Mouse (Mus musculus): Measurements from ENCODE around the gene Ostf1.
"Not testable (repeated sequence)": the region's sequence is repeated elsewhere in the genome, so short reads cannot be mapped to it uniquely, and the experiment has no call there.

Gene Ostf1

DNA sequence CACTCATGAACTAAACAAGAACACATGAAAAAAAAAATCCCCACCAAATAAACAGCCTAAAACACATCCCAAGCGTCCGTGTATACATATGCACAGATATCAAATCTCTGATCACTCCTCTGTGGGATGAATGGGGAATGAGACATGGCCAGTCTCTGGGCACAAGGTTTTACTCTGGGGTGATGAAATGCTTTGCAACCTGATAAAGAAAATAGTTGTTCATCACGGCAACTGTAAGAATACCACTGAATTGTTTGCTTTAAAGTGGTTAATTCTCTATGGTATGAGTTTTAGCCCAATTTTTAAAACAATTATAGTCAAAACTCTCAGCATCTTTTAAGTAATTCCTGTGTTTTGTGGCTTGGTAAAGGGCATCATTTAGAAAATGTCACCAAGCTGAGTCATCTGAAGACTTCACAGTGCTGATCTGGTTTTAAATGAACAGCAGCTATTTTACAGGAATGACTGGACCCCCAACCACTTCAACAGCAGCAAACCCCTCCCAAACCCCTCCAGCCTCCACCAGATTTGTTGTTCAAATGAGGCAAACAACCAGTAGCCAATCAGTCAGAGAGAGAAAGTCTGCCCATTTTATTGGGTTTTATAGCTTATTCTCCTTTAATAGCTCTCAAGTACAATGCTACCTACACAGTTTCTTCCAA is 33.2 kb downstream of the Ostf1 start:
- no peak for DNase-seq (ENCODE audit: low spot score in 2 of 2)

DNA sequence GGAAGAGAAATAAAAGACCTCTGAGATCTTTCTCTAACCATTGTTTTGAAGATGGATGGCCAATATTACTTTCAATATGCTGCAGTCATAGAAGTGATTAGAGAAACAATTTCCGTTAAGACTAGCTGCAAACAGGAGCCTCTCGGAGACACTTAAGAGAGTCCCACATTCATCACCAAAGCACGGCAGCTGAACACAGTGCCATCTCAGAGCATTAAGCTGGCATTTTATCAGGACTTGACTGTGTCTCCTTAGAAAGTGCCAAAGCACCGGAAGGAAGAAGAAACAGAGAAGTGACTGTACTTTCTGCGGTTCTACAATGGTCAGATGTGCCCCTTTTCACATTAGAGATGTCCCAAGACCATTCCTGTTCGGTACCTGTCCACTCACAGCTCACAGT is 33.9 kb downstream of the Ostf1 start:
- DNase-seq (ENCODE audit: low spot score in 2 of 2), result no peak

DNA sequence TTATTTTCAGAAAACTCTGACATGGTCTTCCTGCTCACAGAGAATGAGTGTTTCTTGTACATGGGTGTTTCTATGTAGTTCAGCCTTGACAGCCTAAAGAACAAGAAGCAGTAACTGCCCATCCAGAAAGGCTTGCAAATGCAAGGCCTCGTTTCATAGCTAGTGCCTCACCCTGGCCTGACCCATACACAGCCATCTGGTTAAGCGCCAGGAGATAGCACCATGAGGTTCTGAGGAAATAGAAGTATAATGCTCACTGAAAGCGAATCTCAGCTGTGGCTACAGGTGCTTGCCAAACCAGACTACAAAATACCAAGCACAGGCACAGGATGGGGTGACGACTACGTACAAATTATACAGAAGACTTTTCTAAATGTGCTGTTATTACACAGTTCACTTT is 34.7 kb downstream of the Ostf1 start:
- no peak for DNase-seq (ENCODE audit: low spot score in 2 of 2)

DNA sequence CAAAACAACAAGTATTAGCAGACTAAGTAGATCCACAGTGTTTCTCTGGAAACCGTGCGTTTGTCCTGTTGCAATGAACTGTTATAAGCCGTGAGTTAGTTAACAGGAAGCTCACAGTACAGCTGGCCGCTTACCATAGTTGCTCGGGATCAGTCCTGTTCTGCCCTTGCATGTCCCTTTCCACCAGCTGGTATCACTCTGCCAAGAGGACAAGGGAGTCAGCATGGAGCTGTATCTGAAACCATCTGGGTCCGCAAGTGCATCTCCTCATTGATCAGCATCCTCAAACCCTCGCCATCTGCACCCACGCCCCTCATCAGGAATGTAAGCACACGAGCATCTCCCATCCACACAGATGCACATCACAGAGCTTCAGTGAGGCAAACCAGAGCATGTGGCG is 37.9 kb downstream of the Ostf1 start:
- no peak for DNase-seq (ENCODE audit: low spot score in 2 of 2)

DNA sequence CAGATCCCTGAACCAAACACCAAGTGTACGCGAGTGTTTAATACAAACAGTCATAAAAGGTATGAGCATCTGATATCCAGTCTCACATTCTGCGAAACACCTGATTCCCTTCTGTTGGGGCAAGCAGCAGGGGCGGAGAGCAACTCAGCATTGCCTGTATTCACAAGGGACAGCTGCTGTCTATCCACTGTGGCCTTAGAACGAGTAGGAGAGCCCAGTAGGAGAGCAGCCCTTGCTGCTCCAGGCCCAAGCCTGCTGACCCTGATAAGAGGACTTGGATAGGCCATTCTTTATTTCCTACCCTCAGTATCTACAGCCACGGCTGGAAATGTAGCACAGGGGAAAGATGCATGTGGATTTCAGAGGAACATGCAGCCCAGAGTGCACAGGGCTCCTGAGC is 38.7 kb downstream of the Ostf1 start:
- DNase-seq (ENCODE audit: low spot score in 2 of 2), result no peak

DNA sequence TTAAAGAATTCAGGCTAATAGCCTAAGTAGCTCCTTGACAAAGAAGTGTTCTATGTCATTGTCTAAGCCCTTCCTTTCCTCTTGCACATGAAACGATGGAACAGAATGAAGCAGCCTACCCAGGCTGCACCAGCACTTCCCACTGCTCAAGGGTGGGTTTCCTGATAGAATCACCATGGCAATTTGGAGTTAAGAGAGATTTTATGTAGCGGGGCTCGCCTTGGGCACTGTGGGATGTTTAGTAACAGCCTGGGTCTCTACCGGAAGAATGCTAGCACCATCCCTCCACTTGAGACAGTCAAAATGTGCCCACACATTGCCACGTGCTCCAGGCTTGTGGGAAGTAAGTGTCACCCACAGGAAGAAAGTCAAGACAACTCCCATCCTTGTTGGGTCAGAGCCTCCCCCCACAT is 40.7 kb downstream of the Ostf1 start:
- DNase-seq (ENCODE audit: low spot score in 2 of 2), result no peak

DNA sequence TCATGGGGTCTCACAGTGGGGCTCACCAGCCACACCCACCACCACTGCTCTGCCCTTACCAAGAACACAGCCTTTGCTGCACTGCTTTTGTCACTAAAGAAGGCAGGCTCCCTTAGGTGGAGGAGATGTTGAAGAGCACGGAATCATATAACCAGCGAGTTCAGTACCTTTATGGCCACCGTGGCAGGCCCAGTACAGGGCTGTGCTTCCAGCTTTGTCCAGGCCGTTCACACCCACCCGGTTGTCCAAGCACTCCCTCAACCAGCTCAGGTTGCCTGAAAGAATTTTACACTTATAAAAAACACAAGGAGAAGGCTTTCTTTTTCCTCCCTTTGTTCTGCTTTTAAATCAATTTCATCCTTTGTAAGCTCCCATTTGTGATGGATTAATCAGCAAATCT is 41.4 kb downstream of the Ostf1 start:
- DNase-seq (ENCODE audit: low spot score in 2 of 2), result no peak

DNA sequence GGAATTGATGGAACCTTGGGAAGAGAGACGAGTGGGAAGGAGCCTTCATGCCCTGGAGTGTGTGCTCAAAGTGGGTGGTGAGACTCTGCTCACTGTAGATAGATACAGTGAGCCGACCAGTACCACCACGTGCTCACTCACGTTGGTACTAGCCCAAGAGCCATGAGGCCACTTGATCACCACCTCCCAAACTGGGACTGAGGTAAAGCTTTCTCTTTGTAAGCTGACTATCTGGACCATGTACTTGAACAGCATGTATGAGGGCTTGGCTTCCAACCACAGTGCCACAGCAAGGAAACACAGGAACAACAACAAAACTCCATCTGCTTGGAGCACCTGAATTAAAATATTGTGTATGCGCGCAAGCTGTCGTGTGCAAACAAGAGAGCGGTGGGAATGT is 42.3 kb downstream of the Ostf1 start:
- no peak for DNase-seq (ENCODE audit: low spot score in 2 of 2)

DNA sequence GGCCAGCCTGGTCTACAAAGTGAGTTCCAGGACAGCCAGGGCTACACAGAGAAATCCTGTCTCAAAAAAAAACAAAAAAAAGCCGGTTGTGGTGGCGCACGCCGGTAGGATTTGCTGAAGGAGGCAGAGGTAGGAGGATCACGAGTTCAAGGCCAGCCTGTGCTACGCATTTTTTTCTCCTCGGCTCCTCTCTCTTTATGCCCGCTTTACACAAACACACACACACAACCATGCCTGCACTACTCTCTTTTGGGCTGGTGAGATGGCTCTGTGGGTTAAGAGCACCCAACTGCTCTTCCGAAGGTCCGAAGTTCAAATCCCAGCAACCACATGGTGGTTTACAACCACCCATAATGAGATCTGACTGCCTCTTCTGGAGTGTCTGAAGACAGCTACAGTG is 42.8 kb downstream of the Ostf1 start:
- DNase-seq (ENCODE audit: low spot score in 2 of 2), result not testable (repeated sequence)

DNA sequence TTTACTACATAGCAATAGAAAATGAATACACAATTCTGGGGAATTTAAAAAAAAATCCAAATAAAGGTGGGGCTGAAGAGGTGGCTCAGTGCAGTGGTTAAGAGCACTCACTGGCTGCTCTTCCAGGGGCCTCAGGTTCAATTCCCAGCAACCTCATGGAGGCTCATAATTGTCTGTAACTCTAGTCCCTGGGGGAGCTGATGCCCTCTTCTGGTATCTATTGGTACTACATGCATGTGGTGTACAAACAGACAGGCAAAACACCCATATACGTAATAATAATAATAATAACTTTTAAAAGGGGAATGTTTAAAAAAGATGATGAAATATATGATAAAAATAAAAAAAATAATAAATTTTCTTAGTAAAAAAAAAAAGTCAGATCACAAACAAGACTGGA is 43.4 kb downstream of the Ostf1 start:
- DNase-seq (ENCODE audit: low spot score in 2 of 2), result no peak

DNA sequence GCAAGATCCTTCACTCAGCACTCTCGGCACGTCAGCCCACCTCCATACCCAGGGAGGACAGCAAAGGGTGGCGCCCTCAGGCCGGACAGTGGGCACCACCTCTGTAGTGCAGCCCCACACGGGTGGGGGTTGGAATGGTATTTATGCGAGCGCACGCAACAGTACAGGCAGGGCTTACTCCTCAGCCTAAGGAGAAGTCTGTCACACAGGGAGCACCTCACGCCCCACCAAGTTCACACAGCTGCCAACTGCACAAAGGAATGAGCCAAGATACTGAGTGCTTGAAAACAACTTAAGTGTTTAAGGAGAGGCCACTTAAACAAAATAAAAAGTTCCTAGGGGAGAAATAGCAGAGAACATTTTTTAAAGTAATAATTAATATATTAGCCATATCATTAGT is 44.5 kb downstream of the Ostf1 start:
- DNase-seq (ENCODE audit: low spot score in 2 of 2), result no peak

DNA sequence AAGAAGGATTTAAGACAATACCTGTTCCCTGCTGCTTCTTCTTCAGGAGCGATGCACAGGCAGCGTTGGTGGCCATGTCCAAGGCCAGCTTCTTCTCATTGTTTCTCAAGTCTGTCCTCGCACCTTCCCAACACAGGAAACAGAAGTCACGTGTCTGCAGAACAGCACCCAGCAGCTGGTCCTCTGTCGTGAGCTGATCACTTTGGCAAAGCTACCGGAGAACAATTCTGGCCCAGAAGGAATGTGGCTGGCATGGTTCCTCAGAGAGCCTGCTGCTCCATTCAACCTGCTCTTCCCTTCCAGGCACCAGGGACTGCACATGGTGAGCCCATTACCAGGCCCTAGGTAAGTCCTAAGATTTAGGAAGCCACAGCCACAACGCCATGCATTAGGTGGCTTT is 47.0 kb downstream of the Ostf1 start:
- no peak for DNase-seq (ENCODE audit: low spot score in 2 of 2)

DNA sequence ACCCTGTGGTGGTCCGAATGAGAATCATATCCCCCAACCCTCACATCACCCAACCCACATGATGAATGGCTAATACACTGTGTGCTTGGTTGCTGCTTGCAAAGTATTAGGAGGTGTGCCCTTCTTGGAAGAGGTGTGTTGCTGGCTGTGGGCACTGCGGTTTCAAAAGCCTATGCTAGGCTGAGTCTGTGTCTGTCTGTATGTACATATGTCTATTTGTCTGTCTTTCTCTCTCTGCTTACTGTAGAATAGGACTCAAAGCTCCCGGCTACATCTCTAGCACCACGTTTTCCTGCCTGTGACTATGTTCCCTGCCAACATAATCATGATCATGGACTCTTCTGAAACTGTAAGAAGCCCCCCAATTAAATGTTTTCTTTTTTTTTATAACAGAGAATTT is 47.9 kb downstream of the Ostf1 start:
- no peak for DNase-seq (ENCODE audit: low spot score in 2 of 2)

DNA sequence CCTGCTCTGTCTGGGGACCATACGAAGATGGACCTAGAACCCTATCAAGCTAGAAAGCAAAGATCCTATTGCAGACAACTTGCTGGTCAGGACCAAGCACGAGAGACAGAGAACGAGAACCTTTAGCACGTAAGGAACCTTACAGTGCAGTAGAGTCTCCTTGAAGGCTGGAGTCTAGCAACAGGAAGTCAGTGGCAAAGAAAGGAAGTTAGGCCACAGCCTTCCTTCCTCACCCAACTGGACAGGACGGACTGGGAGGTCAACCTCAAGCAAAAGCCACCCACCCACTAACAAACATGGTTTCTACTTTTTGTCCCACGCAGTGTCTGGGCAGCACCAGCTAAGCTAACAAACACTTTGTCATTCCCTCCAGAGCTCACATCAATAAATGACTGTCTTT is 48.7 kb downstream of the Ostf1 start:
- no peak for DNase-seq (ENCODE audit: low spot score in 2 of 2)

DNA sequence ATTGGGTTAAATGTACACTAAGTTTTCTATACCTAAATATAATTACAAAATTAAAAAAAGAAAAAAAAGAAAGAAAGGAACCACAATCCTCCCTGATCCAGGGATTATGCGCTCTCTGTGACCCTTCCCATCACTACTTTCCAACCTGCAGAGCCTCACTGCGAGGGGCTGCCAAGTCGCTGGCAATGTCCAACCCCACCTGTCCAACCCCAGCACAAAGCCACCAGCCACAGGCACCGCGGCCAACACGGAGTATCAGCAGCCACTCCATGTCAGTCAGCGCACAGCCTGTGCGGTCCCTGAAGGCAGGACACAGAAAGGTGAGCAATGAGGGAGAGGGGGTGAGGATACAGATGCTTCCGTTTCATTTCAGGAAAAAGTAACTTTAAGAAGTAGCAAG is 49.4 kb downstream of the Ostf1 start:
- no peak for DNase-seq (ENCODE audit: low spot score in 2 of 2)

DNA sequence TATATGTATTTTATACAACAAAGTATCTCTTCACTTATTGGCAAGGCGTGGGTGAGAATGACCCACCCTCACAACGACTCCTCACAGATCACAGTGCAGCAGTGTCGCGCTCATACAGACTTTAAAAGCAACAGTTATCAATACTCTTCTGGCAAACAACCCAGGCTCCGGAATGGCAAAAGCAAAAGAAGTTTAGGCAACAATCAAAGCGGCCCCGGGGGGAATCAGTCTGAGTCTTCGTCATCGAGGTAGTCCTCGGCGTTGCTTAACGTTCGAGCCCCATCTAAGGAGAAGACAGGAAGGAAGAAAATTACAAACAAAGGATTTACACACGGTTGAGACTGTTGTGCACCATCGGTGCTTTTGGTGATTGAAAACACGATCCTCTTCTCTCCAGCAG is 50.6 kb downstream of the Ostf1 start:
- no peak for DNase-seq (ENCODE audit: low spot score in 2 of 2)

DNA sequence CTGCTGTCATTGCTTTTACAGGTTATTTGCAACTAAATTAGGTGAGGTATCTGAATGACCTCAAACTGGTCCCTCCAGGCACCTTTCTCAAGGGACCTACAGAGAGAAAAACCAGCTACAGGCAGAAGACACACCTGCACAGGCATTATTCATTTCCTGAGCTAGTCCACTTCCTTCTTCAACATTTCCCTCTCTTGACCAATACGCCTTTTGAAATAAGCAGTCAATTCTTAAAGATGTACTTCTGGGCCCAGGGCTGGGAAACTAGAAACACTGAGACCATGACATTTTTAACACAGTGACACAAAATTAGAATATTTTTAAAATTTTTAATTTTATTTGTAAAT is 52.6 kb downstream of the Ostf1 start:
- no peak for DNase-seq (ENCODE audit: low spot score in 2 of 2)

DNA sequence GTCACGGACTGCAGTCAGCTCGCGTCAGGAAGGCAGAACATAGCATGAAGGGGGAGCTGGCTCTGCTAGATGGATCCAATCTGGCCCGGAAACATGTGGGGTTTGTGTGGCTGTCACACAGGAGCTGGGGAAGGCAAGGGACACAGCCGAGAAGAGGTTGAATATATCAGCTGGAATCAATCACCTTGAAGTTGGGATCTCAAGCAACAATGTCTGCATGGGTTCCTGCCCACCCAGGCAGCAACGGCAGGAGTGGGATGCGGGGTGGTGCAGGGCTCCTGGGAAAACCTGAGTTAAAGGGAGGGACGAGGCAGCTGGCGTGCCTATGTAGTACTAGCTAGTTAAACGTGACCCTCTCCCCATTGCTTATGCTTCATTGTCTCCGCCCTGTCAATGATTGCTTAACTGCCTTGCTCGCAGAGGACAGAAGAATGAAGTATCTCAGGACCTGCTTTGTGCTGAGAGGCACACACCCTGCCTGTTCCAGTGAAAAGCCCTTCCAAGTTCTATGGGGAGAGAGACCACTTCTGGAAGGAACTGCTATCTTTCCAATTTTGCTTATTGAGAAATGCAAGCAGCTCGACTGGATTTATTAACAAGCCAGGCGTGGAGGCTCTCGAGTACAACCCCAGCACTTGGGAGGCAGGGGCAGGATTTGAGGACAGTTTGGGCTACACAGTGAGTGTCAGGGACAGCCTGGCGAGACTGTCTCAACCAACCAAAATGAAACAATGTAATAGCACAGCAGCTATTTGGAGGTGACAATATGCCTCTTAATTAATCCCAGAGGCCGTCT is 53.2 kb downstream of the Ostf1 start:
- DNase-seq (ENCODE audit: low spot score in 2 of 2), result no peak

DNA sequence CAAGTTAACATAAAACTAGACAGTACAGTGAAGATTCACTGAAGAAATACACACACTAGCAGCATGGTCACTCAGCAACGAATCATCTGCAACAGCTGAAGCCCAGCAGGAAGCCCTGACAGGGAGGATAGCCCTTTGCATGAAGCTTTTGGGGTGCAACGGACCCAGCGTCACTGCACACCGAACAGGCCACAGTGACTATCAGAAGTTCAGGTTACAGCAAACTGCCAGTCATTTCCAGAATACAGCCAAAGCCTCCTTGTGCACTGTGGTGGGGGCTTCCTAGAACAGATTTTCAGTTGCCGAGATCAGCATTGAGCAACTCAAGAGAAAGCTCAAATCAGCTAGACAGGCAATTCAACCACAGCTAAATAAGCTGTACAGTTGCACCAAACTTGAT is 54.3 kb downstream of the Ostf1 start:
- no peak for DNase-seq (ENCODE audit: low spot score in 2 of 2)

DNA sequence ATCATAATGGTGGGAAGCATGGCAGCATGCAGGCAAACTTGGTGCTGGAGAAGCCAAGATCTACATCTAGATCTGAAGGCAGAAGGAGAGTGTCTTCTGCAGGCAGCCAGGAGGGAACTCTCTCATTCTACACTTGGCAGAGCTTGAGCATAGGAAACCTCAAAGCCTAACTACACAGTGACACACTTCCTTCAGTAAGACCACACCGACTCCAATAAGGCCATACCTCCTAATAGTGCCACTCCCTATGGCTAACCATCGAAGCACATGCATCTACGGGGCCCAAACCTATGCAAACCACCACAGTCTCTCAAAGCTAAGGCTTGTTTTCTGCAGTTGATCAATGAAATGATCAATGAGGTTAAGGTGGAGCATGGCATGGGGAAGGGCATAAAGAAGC is 55.7 kb downstream of the Ostf1 start:
- DNase-seq (ENCODE audit: low spot score in 2 of 2), result no peak

DNA sequence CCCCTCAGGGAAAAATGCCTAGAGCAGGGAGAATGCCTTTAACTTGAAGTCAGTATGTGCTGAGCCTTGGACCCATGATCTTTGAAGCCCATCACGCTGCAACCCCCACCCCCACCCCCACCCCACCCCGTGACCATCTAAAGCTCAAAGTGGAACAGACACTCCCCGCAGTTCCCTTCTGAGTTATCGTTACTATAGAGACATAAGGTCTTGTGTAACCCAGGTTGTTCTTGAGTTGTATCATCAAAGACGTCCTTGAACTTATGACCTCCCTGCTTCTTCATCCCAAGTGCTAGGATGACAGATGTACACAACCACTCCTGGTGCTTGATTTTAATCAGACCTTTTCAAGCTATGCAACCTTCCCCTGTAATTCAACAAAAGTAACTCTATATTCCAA is 57.7 kb downstream of the Ostf1 start:
- no peak for DNase-seq (ENCODE audit: low spot score in 2 of 2)

DNA sequence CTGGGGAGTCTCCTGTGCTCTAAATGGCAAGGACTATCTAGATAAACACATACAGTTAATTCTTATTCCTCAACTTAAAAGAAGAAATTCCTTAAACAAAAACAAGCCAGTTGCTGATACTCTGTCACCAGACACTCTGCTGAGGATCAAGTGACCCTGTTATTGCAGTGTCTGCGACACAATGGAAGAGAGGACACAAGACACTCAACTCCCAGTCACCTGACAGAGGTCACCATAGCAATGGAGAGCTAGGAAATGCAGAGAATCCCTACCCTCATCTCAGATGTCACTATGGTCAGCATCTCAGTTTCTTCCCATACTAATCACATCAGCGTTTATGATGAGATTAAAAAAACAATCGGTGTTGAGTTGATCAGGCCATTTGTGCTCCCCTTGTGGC is 58.2 kb downstream of the Ostf1 start:
- DNase-seq (ENCODE audit: low spot score in 2 of 2), result no peak

DNA sequence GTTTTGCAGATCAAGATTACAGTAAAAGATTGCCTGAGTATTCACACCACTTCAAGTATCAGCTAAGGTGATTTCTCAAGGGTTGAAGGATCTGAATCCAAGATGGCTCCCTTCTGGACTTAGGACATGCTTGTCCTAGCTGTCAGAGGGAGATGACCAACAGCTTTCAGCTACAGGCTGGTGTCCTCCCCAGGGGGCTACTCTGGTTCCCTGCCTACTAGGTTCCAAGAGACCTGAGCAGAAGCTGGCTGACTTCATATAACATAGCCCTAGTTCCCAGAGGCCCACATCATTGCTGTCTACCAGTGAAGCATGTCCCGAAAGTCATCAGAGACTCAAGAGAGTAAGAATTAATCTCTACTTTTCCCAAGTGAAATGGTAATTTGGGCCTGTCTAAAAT is 62.1 kb downstream of the Ostf1 start:
- DNase-seq (ENCODE audit: low spot score in 2 of 2), result no peak

Measured in frontal cortex, postnatal 14 days (tissue).